Mouse (Mus musculus) CH12.LX (cell line): ENCODE results near the gene Lyzl6. TPM values are rescaled to one million over a fixed set of nuclear protein-coding genes. Genes with fewer than 3 reads are reported as not detected.

Experiments
- DNase-seq: peaks from one replicate; pipeline ENCODE4 v3.0.0-alpha.2; 2013; ENCODE audit errors: extremely low read depth
- H3K27ac ChIP-seq: 2 replicates; pipeline ENCODE4 v1.5.1; 2012; ENCODE audit warnings: low read depth, mild to moderate bottlenecking, control low read depth, moderate library complexity; ENCODE audit not compliant: insufficient read depth
- H3K27me3 ChIP-seq: replicated peaks from 2 replicates; pipeline ENCODE3; 2012; ENCODE audit warnings: inconsistent platforms
- H3K36me3 ChIP-seq, 2 experiments: replicated peaks in 1 of 2; 2 replicates each; pipeline versions ENCODE3 to v1.6.1; 2012; ENCODE audit warnings: inconsistent platforms in 1 of 2, low read length in 1 of 2, mild to moderate bottlenecking in 1 of 2, mixed read lengths in 1 of 2, moderate library complexity in 1 of 2; ENCODE audit not compliant: control insufficient read depth in 1 of 2, insufficient read depth in 1 of 2
- H3K4me1 ChIP-seq, 2 experiments: 2 replicates each; pipeline ENCODE4 v1.6.1; 2012; ENCODE audit warnings: inconsistent platforms in 1 of 2, moderate library complexity in 1 of 2; ENCODE audit not compliant: insufficient read depth in 2 of 2, control insufficient read depth in 1 of 2
- H3K4me2 ChIP-seq: 2 replicates; pipeline ENCODE4 v1.6.1; 2012; ENCODE audit warnings: low read depth, mild to moderate bottlenecking, control low read depth; ENCODE audit not compliant: poor library complexity, insufficient read depth, severe bottlenecking
- H3K4me3 ChIP-seq, 3 experiments: fragments of 150-350 bp in 1 of 3; sonication (generic) in 1 of 3; replicated peaks in 1 of 3; 2 replicates each; pipeline versions ENCODE3 to v1.5.1; 2011 to 2012; ENCODE audit warnings: low read depth in 2 of 3, low read length in 2 of 3, mild to moderate bottlenecking in 2 of 3, moderate library complexity in 2 of 3, control low read depth in 1 of 3, improper control_type of control experiment in 1 of 3, inconsistent platforms in 1 of 3, mixed read lengths in 1 of 3; ENCODE audit not compliant: poor library complexity in 1 of 3
- H3K79me2 ChIP-seq: replicated peaks from 2 replicates; pipeline ENCODE4 v1.6.1; 2012; ENCODE audit warnings: mild to moderate bottlenecking, moderate library complexity; ENCODE audit not compliant: control insufficient read depth, poor library complexity, insufficient read depth, severe bottlenecking; ENCODE audit errors: extremely low read depth
- H3K9ac ChIP-seq: 2 replicates; pipeline ENCODE4 v1.6.1; 2012; ENCODE audit warnings: low read depth, mild to moderate bottlenecking, control low read depth, moderate library complexity; ENCODE audit not compliant: insufficient read depth
- H3K9me3 ChIP-seq: replicated peaks from 2 replicates; pipeline ENCODE3; 2012; ENCODE audit warnings: low read length, inconsistent platforms, mixed read lengths
- BHLHE40 ChIP-seq: IDR thresholded peaks from 2 replicates; pipeline ENCODE4 v1.6.1; 2011; ENCODE audit warnings: mild to moderate bottlenecking, low read depth, low read length, improper control_type of control experiment
- CHD1 ChIP-seq: IDR thresholded peaks from 2 replicates; pipeline ENCODE4 v1.6.1; 2012; ENCODE audit warnings: low read depth, low read length, improper control_type of control experiment, inconsistent platforms
- CHD2 ChIP-seq: IDR thresholded peaks from 2 replicates; pipeline ENCODE4 v1.6.1; 2011; ENCODE audit warnings: low read length, improper control_type of control experiment
- ELF1 ChIP-seq: IDR thresholded peaks from 2 replicates; pipeline ENCODE4 v1.6.1; 2014; ENCODE audit warnings: low read depth, mild to moderate bottlenecking, inconsistent platforms, low read length, improper control_type of control experiment
- EP300 ChIP-seq: IDR thresholded peaks from 2 replicates; pipeline ENCODE4 v1.6.1; 2011; ENCODE audit warnings: low read length, improper control_type of control experiment
- ETS1 ChIP-seq: conservative IDR thresholded peaks from 2 replicates; pipeline ENCODE4 v1.6.1; 2012; ENCODE audit warnings: low read depth, mild to moderate bottlenecking, inconsistent platforms, low read length, improper control_type of control experiment, moderate library complexity
- GABPA ChIP-seq: IDR thresholded peaks from 2 replicates; pipeline ENCODE4 v1.6.1; 2012; ENCODE audit warnings: low read depth, low read length, improper control_type of control experiment, inconsistent platforms; ENCODE audit not compliant: insufficient replicate concordance
- HCFC1 ChIP-seq: IDR thresholded peaks from 2 replicates; pipeline ENCODE4 v1.6.1; 2012; ENCODE audit warnings: low read depth, mild to moderate bottlenecking, inconsistent platforms, low read length, improper control_type of control experiment
- IRF4 ChIP-seq: IDR thresholded peaks from 2 replicates; pipeline ENCODE4 v1.6.1; 2014; ENCODE audit warnings: low read depth, mild to moderate bottlenecking, inconsistent platforms, low read length, improper control_type of control experiment
- JUND ChIP-seq: conservative IDR thresholded peaks from 2 replicates; pipeline ENCODE4 v1.6.1; 2011; ENCODE audit warnings: low read depth, low read length, improper control_type of control experiment
- MAZ ChIP-seq: IDR thresholded peaks from 2 replicates; pipeline ENCODE4 v1.6.1; 2012; ENCODE audit warnings: low read depth, mild to moderate bottlenecking, inconsistent platforms, low read length, improper control_type of control experiment, moderate library complexity
- MXI1 ChIP-seq: IDR thresholded peaks from 2 replicates; pipeline ENCODE4 v1.6.1; 2011; ENCODE audit warnings: mild to moderate bottlenecking, low read depth, low read length, improper control_type of control experiment
- NRF1 ChIP-seq: IDR thresholded peaks from 2 replicates; pipeline ENCODE4 v1.6.1; 2014; ENCODE audit warnings: low read depth, mild to moderate bottlenecking, inconsistent platforms, low read length, improper control_type of control experiment, moderate library complexity
- RAD21 ChIP-seq: IDR thresholded peaks from 2 replicates; pipeline ENCODE4 v1.6.1; 2011; ENCODE audit warnings: low read depth, mild to moderate bottlenecking, low read length, improper control_type of control experiment, moderate library complexity
- RCOR1 ChIP-seq: conservative IDR thresholded peaks from 2 replicates; pipeline ENCODE4 v1.6.1; 2012; ENCODE audit warnings: low read depth, mild to moderate bottlenecking, inconsistent platforms, low read length, improper control_type of control experiment
- SIN3A ChIP-seq: IDR thresholded peaks from 2 replicates; pipeline ENCODE4 v1.6.1; 2012; ENCODE audit warnings: low read length, improper control_type of control experiment, inconsistent platforms
- SMC3 ChIP-seq: IDR thresholded peaks from 2 replicates; pipeline ENCODE4 v1.6.1; 2011; ENCODE audit warnings: low read depth, low read length, improper control_type of control experiment
- TBP ChIP-seq: conservative IDR thresholded peaks from 2 replicates; pipeline ENCODE4 v1.6.1; 2011; ENCODE audit warnings: low read depth, low read length, improper control_type of control experiment
- TCF12 ChIP-seq: IDR thresholded peaks from 2 replicates; pipeline ENCODE4 v1.6.1; 2014; ENCODE audit warnings: low read depth, mild to moderate bottlenecking, inconsistent platforms, low read length, improper control_type of control experiment
- UBTF ChIP-seq: IDR thresholded peaks from 2 replicates; pipeline ENCODE4 v1.6.1; 2012; ENCODE audit warnings: low read depth, mild to moderate bottlenecking, inconsistent platforms, low read length, improper control_type of control experiment, moderate library complexity
- ZC3H11A ChIP-seq: IDR thresholded peaks from 2 replicates; pipeline ENCODE4 v1.6.1; 2012; ENCODE audit warnings: low read depth, mild to moderate bottlenecking, inconsistent platforms, low read length, improper control_type of control experiment
- ZMIZ1 ChIP-seq: IDR thresholded peaks from 2 replicates; pipeline ENCODE4 v1.6.1; 2012; ENCODE audit warnings: low read depth, mild to moderate bottlenecking, inconsistent platforms, low read length, improper control_type of control experiment
- ZNF384 ChIP-seq: IDR thresholded peaks from 2 replicates; pipeline ENCODE4 v1.6.1; 2012; ENCODE audit warnings: low read depth, low read length, improper control_type of control experiment, inconsistent platforms
- dilution Hi-C: fragments of 300-500 bp; cut with MboI; formaldehyde crosslinking; loops from 2 replicates; pipeline ENCODE4 v1.14.3; 2020; ENCODE audit warnings: low sequenced_read_pairs; ENCODE audit not compliant: extremely low pct_unique_long_range_greater_than_20kb, extremely low pct_ligation_motif_present
- in situ Hi-C: fragments of 300-500 bp; cut with MboI; formaldehyde crosslinking; loops from 3 replicates; pipeline ENCODE4 v1.14.3; 2019; ENCODE audit warnings: low sequenced_read_pairs, low pct_ligation_motif_present, low pct_unique_long_range_greater_than_20kb, mixed read lengths
- polyA plus RNA-seq: library from polyadenylated mRNA; unstranded; fragments of >175 nt; gene quantifications from 2 replicates; pipeline ENCODE4 v1.2.1, GENCODE M21; 2012; ENCODE audit warnings: low read depth; ENCODE audit not compliant: insufficient read length
- total RNA-seq, 2 experiments: library from RNA; depleted of rRNA; stranded (reverse); fragments of 300-350 nt in 1 of 2; fragments of >200 nt in 1 of 2; gene quantifications; 2 replicates each; pipeline ENCODE4 v1.2.3; 2012 to 2014

Lyzl6 gene
- total RNA-seq (2012; rRNA removed) (not detected in 2 replicates), total RNA-seq (2014; rRNA removed) (not detected in 2 replicates), polyA plus RNA-seq (not detected in 2 replicates)

- Histone ChIP-seq H3K9ac (no peak within 1 kb of the TSS), H3K27me3 (peaks cover 92% of the 10 kb centered on the region), H3K4me1 (no peaks in the 10 kb centered on the region), H3K9me3 (no peaks in the 10 kb centered on the region), H3K79me2 (no peaks in the 10 kb centered on the region), H3K36me3 (no peaks in the 10 kb centered on the region), H3K27ac (no peak within 1 kb of the TSS), H3K4me2 (0 out of 2 replicates have a peak within 1 kb of the TSS, but pooled peaks have one; percentile 41), H3K4me3 (no peak within 1 kb of the TSS)
- TF ChIP-seq SMC3: no peak
- no peak for TF ChIP-seq ZC3H11A
- no peak for TF ChIP-seq CHD1
- TF ChIP-seq ELF1: no peak
- no peak for TF ChIP-seq BHLHE40
- no peak for TF ChIP-seq MAZ
- DNase-seq: no peak
- dilution Hi-C loops: no loop called here
- in situ Hi-C loops: no loop called here
These were observed at the start of gene Lyzl6 for GRCm38 (mm10) chr11:103638790-103639189. TSS of gene Lyzl6 (minus strand) at chr11:103638890.

DNA sequence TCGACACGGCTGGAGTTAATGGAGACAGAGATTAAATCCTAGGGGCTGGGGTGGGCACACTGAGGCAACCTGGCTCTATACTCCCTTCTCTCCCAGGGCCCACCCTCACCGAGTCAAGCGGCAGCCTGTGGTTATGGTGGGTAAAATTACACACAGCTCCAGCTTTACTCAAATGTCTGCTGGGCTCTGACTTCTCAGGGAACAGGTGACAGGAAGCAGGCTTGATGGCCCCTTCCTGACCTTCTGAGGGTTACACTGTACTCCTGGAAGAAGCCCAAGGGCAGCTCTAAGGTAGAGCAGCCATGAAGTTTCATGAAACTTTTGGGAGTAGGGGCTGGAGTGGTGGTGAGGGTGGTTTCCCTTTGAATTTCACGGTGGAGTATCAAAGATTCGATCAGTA is 48.0 kb upstream of the Lyzl6 start:
- no peak overlapping the region for H3K4me2 ChIP-seq
- no peak overlapping the region for H3K4me3 ChIP-seq
- H3K27ac ChIP-seq: no peak overlapping the region
- no peaks in the 10 kb centered on the region for H3K27me3 ChIP-seq
- H3K9me3 ChIP-seq: no peaks in the 10 kb centered on the region
- TF ChIP-seq RCOR1 (no peak), TBP (no peak), CHD2 (no peak), HCFC1 (no peak), RAD21 (no peak), ZMIZ1 (no peak), UBTF (no peak), SMC3 (no peak), MAZ (no peak), GABPA (no peak), IRF4 (no peak), JUND (no peak), ETS1 (no peak), NRF1 (no peak), ZNF384 (no peak), SIN3A (no peak), TCF12 (no peak), MXI1 (no peak), EP300 (no peak)
- in situ Hi-C loops (no loop called here), dilution Hi-C loops (no loop called here)
- peaks cover 28% of the 10 kb centered on the region for H3K79me2 ChIP-seq
- DNase-seq: no peak
- peaks cover 67 to 95% of the 10 kb centered on the region in 2 experiments for H3K36me3 ChIP-seq
- H3K4me1 ChIP-seq: peaks cover 3 to 26% of the 10 kb centered on the region in 2 experiments; a peak in 3 of 4 replicates
- no peak overlapping the region for H3K9ac ChIP-seq
